Mouse (Mus musculus): Measurements from ENCODE around the gene Dynlt1b.
"Not testable (repeated sequence)": the region's sequence is repeated elsewhere in the genome, so short reads cannot be mapped to it uniquely, and the experiment has no call there.

GRCm38 (mm10) chr17:6467638-6468461 is 37.9 kb downstream of the Dynlt1b start:
- not testable (repeated sequence) for TF ChIP-seq GATA1 (IDR thresholded peaks at IDR 0.05; ENCODE audit: borderline replicate concordance, low read length); FLI1 (IDR thresholded peaks at IDR 0.05; ENCODE audit: low read length)

Measured in megakaryocyte, embryonic 14.5 days (primary cell).